Mouse (Mus musculus): ENCODE measurements around the gene Sccpdh. TPM values are rescaled to one million over a fixed set of nuclear protein-coding genes. Genes with fewer than 3 reads are reported as not detected.

The Sccpdh gene
- polyA plus RNA-seq (2015; fragmentation: Illumina TruSeq; extraction: RNeasy Lipid Tissue Mini Kit (QIAGEN cat#74804); ENCODE audit: insufficient read depth, low replicate concordance): 11.5 TPM

GRCm38 (mm10) chr1:179668013-179668805 is at the start of gene Sccpdh:
Sccpdh (plus strand) TSS chr1:179668210.

Other genes starting within 250 kb of the Sccpdh start
- 10.3 TPM for gene Smyd3, start 150.2 kb upstream of the Sccpdh start, polyA plus RNA-seq (2015; fragmentation: Illumina TruSeq; extraction: RNeasy Lipid Tissue Mini Kit (QIAGEN cat#74804); ENCODE audit: insufficient read depth, low replicate concordance)
- gene Tfb2m, start 121.9 kb upstream of the Sccpdh start, polyA plus RNA-seq (2015; fragmentation: Illumina TruSeq; extraction: RNeasy Lipid Tissue Mini Kit (QIAGEN cat#74804); ENCODE audit: insufficient read depth, low replicate concordance): 48.3 TPM
- 18.6 TPM for gene Cnst, start 121.8 kb upstream of the Sccpdh start, polyA plus RNA-seq (2015; fragmentation: Illumina TruSeq; extraction: RNeasy Lipid Tissue Mini Kit (QIAGEN cat#74804); ENCODE audit: insufficient read depth, low replicate concordance)
- not detected for gene Kif28, start 77.1 kb downstream of the Sccpdh start, polyA plus RNA-seq (2015; fragmentation: Illumina TruSeq; extraction: RNeasy Lipid Tissue Mini Kit (QIAGEN cat#74804); ENCODE audit: insufficient read depth, low replicate concordance)
- not detected for gene Gm10518, start 135.2 kb downstream of the Sccpdh start, polyA plus RNA-seq (2015; fragmentation: Illumina TruSeq; extraction: RNeasy Lipid Tissue Mini Kit (QIAGEN cat#74804); ENCODE audit: insufficient read depth, low replicate concordance)
- gene Ahctf1, start 135.5 kb downstream of the Sccpdh start, polyA plus RNA-seq (2015; fragmentation: Illumina TruSeq; extraction: RNeasy Lipid Tissue Mini Kit (QIAGEN cat#74804); ENCODE audit: insufficient read depth, low replicate concordance): 69.0 TPM

All from spleen, adult 10 weeks (tissue).